Mouse (Mus musculus): ENCODE measurements around the gene Porcn. TPM values are rescaled to one million over a fixed set of nuclear protein-coding genes. Genes with fewer than 3 reads are reported as not detected.

Porcn gene
- polyA plus RNA-seq, 1 experiment, result 5.3 TPM

GRCm38 (mm10) chrX:8247680-8248079, 41.4 kb upstream of the Porcn start:
- TF ChIP-seq POLR2A (IDR thresholded peaks at IDR 0.05; ENCODE audit: control insufficient read depth, extremely low read depth, insufficient read depth, low read length, poor library complexity) (no peak), CTCF (IDR thresholded peaks at IDR 0.05; ENCODE audit: borderline replicate concordance, control insufficient read depth, extremely low read depth, insufficient read depth, low read length, poor library complexity) (no peak)
- DNase-seq, result no peak
- Histone ChIP-seq H3K27ac (ENCODE audit: control insufficient read depth, insufficient read depth, low read length) (no peak overlapping the region), H3K36me3 (ENCODE audit: control insufficient read depth, insufficient read depth, low read length) (no peaks in the 10 kb centered on the region), H3K4me1 (replicated peaks; ENCODE audit: control insufficient read depth, insufficient read depth, low read length) (no peaks in the 10 kb centered on the region), H3K4me3 (ENCODE audit: control insufficient read depth, insufficient read depth, low read length) (no peak overlapping the region), H3K27me3 (ENCODE audit: control insufficient read depth, insufficient read depth, low read length) (no peaks in the 10 kb centered on the region)
- 93% methylated on average over 2 of the region's 2 CpGs for WGBS

- TF ChIP-seq CTCF (IDR thresholded peaks at IDR 0.05; ENCODE audit: borderline replicate concordance, control insufficient read depth, extremely low read depth, insufficient read depth, low read length, poor library complexity) (no peak), POLR2A (IDR thresholded peaks at IDR 0.05; ENCODE audit: control insufficient read depth, extremely low read depth, insufficient read depth, low read length, poor library complexity) (no peak)
- H3K4me1 ChIP-seq (replicated peaks; ENCODE audit: control insufficient read depth, insufficient read depth, low read length), result no peaks in the 10 kb centered on the region
- 97% methylated on average over 13 of the region's 13 CpGs for WGBS
- no peaks in the 10 kb centered on the region for H3K36me3 ChIP-seq (ENCODE audit: control insufficient read depth, insufficient read depth, low read length)
- DNase-seq, result no peak
- H3K4me3 ChIP-seq (ENCODE audit: control insufficient read depth, insufficient read depth, low read length), result no peak overlapping the region
- H3K27ac ChIP-seq (ENCODE audit: control insufficient read depth, insufficient read depth, low read length), result no peak overlapping the region
- no peaks in the 10 kb centered on the region for H3K27me3 ChIP-seq (ENCODE audit: control insufficient read depth, insufficient read depth, low read length)
Measured at GRCm38 (mm10) chrX:8238804-8239395, 32.6 kb upstream of the Porcn start.

GRCm38 (mm10) chrX:8236704-8237103, 30.4 kb upstream of the Porcn start:
- H3K36me3 ChIP-seq (ENCODE audit: control insufficient read depth, insufficient read depth, low read length), result no peaks in the 10 kb centered on the region
- H3K27me3 ChIP-seq (ENCODE audit: control insufficient read depth, insufficient read depth, low read length), result no peaks in the 10 kb centered on the region
- TF ChIP-seq POLR2A (IDR thresholded peaks at IDR 0.05; ENCODE audit: control insufficient read depth, extremely low read depth, insufficient read depth, low read length, poor library complexity), result no peak
- no peak for TF ChIP-seq CTCF (IDR thresholded peaks at IDR 0.05; ENCODE audit: borderline replicate concordance, control insufficient read depth, extremely low read depth, insufficient read depth, low read length, poor library complexity)
- WGBS, result 84% methylated on average over 2 of the region's 2 CpGs
- H3K4me3 ChIP-seq (ENCODE audit: control insufficient read depth, insufficient read depth, low read length), result no peak overlapping the region
- no peak overlapping the region for H3K27ac ChIP-seq (ENCODE audit: control insufficient read depth, insufficient read depth, low read length)
- DNase-seq, result no peak
- no peaks in the 10 kb centered on the region for H3K4me1 ChIP-seq (replicated peaks; ENCODE audit: control insufficient read depth, insufficient read depth, low read length)

- DNase-seq, result no peak
- Histone ChIP-seq H3K27me3 (ENCODE audit: control insufficient read depth, insufficient read depth, low read length) (no peaks in the 10 kb centered on the region), H3K36me3 (ENCODE audit: control insufficient read depth, insufficient read depth, low read length) (no peaks in the 10 kb centered on the region), H3K4me1 (replicated peaks; ENCODE audit: control insufficient read depth, insufficient read depth, low read length) (no peaks in the 10 kb centered on the region), H3K27ac (ENCODE audit: control insufficient read depth, insufficient read depth, low read length) (no peak overlapping the region), H3K4me3 (ENCODE audit: control insufficient read depth, insufficient read depth, low read length) (no peak overlapping the region)
- TF ChIP-seq CTCF (IDR thresholded peaks at IDR 0.05; ENCODE audit: borderline replicate concordance, control insufficient read depth, extremely low read depth, insufficient read depth, low read length, poor library complexity), result no peak
- no peak for TF ChIP-seq POLR2A (IDR thresholded peaks at IDR 0.05; ENCODE audit: control insufficient read depth, extremely low read depth, insufficient read depth, low read length, poor library complexity)
- WGBS, result 100% methylated on average over 3 of the region's 3 CpGs
Measured at GRCm38 (mm10) chrX:8233602-8234001, 27.3 kb upstream of the Porcn start.

- Histone ChIP-seq H3K36me3 (ENCODE audit: control insufficient read depth, insufficient read depth, low read length) (no peaks in the 10 kb centered on the region), H3K27ac (ENCODE audit: control insufficient read depth, insufficient read depth, low read length) (no peak overlapping the region), H3K27me3 (ENCODE audit: control insufficient read depth, insufficient read depth, low read length) (no peaks in the 10 kb centered on the region), H3K4me3 (ENCODE audit: control insufficient read depth, insufficient read depth, low read length) (no peak overlapping the region), H3K4me1 (replicated peaks; ENCODE audit: control insufficient read depth, insufficient read depth, low read length) (no peaks in the 10 kb centered on the region)
- TF ChIP-seq POLR2A (IDR thresholded peaks at IDR 0.05; ENCODE audit: control insufficient read depth, extremely low read depth, insufficient read depth, low read length, poor library complexity), result no peak
- no peak for TF ChIP-seq CTCF (IDR thresholded peaks at IDR 0.05; ENCODE audit: borderline replicate concordance, control insufficient read depth, extremely low read depth, insufficient read depth, low read length, poor library complexity)
- DNase-seq, result no peak
- whole genome bisulfite sequencing, result 96% methylated on average over 4 of the region's 4 CpGs
Measured at GRCm38 (mm10) chrX:8230272-8230671, 23.9 kb upstream of the Porcn start.

GRCm38 (mm10) chrX:8223473-8223872, 17.1 kb upstream of the Porcn start:
- TF ChIP-seq CTCF (IDR thresholded peaks at IDR 0.05; ENCODE audit: borderline replicate concordance, control insufficient read depth, extremely low read depth, insufficient read depth, low read length, poor library complexity) (no peak), POLR2A (IDR thresholded peaks at IDR 0.05; ENCODE audit: control insufficient read depth, extremely low read depth, insufficient read depth, low read length, poor library complexity) (no peak)
- Histone ChIP-seq H3K27me3 (ENCODE audit: control insufficient read depth, insufficient read depth, low read length) (no peaks in the 10 kb centered on the region), H3K27ac (ENCODE audit: control insufficient read depth, insufficient read depth, low read length) (no peak overlapping the region), H3K4me3 (ENCODE audit: control insufficient read depth, insufficient read depth, low read length) (no peak overlapping the region), H3K4me1 (replicated peaks; ENCODE audit: control insufficient read depth, insufficient read depth, low read length) (no peaks in the 10 kb centered on the region), H3K36me3 (ENCODE audit: control insufficient read depth, insufficient read depth, low read length) (no peaks in the 10 kb centered on the region)
- no peak for DNase-seq
- WGBS, result 97% methylated on average over 7 of the region's 7 CpGs
